Mouse (Mus musculus): Measurements from ENCODE around the gene Ncor2.

DNA sequence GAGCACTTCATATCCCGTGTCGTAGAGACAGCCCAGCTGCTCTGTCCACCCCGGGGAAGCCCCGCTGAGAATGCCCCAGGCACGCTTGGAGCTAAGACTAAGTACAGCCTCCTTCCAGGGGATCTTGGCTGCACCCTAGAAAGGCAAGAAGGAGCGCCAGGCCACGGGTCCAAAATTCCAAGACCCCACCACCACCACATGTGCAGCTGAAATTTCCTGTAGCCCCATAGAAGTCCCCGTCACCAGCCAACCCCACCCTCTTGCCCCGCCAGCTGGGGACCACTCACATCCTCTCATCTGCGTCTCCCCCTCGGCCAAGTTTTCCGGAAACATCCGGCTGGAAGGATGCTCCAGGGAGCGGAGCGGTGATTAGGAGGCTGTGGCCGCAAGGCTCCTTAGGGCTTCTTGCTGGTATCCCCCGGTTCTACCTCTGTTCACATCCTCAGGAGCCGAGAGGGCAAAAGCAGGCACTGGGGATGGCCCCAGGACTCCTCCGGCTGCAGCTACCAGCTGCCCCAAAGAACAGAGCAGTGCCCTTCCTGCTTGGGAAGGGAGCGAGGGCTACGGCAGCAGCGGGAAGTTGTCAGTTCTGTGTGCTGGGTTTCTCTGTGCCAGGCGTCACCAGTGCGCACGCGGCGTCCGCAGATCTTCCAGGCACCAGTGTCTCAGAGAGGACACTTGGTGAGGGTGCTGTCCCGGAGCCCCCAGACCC lies 121.3 kb downstream of the Ncor2 start:
- TF ChIP-seq TAL1 (IDR thresholded peaks at IDR 0.05; ENCODE audit: low read length): no peak
- no peak for TF ChIP-seq GATA1 (IDR thresholded peaks at IDR 0.05; ENCODE audit: low read length)
